Mouse (Mus musculus) lung, embryonic 14.5 days (tissue): ENCODE results near the gene Oaz1. TPM values are rescaled to one million over a fixed set of nuclear protein-coding genes. Genes with fewer than 3 reads are reported as not detected.

Experiments used
- ATAC-seq: fragments of 200-750 bp; cut with Nextera tagmentation; 2 replicates; pipeline ENCODE4 v1.8.0; 2017; ENCODE audit warnings: mild to moderate bottlenecking, moderate TSS enrichment, moderate library complexity; ENCODE audit not compliant: insufficient read depth
- DNase-seq: peaks from one replicate; pipeline ENCODE4 v3.0.0-alpha.2; 2015
- H3K27ac ChIP-seq: fragments of 300-500 bp; sonication (generic); 2 replicates; pipeline ENCODE4 v1.5.1; 2014; ENCODE audit warnings: low read depth, mild to moderate bottlenecking, moderate library complexity
- H3K27me3 ChIP-seq: fragments of 300-500 bp; sonication (generic); 2 replicates; pipeline ENCODE4 v1.6.1; 2014; ENCODE audit warnings: low read length, control low read depth; ENCODE audit not compliant: insufficient read depth
- H3K36me3 ChIP-seq: fragments of 300-500 bp; sonication (generic); 2 replicates; pipeline ENCODE4 v1.6.1; 2014; ENCODE audit warnings: control low read depth; ENCODE audit not compliant: insufficient read depth
- H3K4me1 ChIP-seq: fragments of 300-500 bp; sonication (generic); 2 replicates; pipeline ENCODE4 v1.6.1; 2014; ENCODE audit warnings: antibody characterized with exemption, control low read depth; ENCODE audit not compliant: insufficient read depth
- H3K4me2 ChIP-seq: fragments of 300-500 bp; sonication (generic); 2 replicates; pipeline ENCODE4 v1.6.1; 2014; ENCODE audit warnings: mild to moderate bottlenecking
- H3K4me3 ChIP-seq: fragments of 300-500 bp; sonication (generic); 2 replicates; pipeline ENCODE4 v1.5.1; 2014; ENCODE audit warnings: low read depth, low read length
- H3K9ac ChIP-seq: fragments of 300-500 bp; sonication (generic); 2 replicates; pipeline ENCODE4 v1.6.1; 2014
- H3K9me3 ChIP-seq: fragments of 300-500 bp; sonication (generic); 2 replicates; pipeline ENCODE4 v1.6.1; 2016; ENCODE audit warnings: low read depth, low read length, control low read depth
- CTCF ChIP-seq: IDR thresholded peaks from 2 replicates; pipeline ENCODE4 v1.5.1; 2016; ENCODE audit warnings: antibody characterized with exemption, low read depth
- WGBS: fragments of 180-500 bp; shearing (Covaris S2); extraction: QIAGEN DNeasy Blood & Tissue Kit; methylation state at CpG from one replicate; pipeline ENCODE4 v1.1.7; 2014; 5-methylcytosine and 5-hydroxymethylcytosine counted together
- microRNA counts: library from miRNA; unstranded; fragments of <30 nt; microRNA quantifications from one replicate; lab custom pipeline; 2016
- microRNA-seq: library from miRNA; unstranded; fragments of <30 nt; microRNA quantifications from one replicate; pipeline ENCODE4, GENCODE M21; 2016; ENCODE audit warnings: borderline number of aligned reads
- polyA plus RNA-seq: library from polyadenylated mRNA; unstranded; fragments of >200 nt; fragmentation: Nextera tagmentation; extraction: Ambion mirVana; gene quantifications from 2 replicates; pipeline ENCODE4 v1.2.1, GENCODE M21; 2014

Oaz1 gene
- polyA plus RNA-seq, 1 experiment from 2014 or later = 1,984 TPM

- Histone ChIP-seq H3K9me3 (no peaks in the 10 kb centered on the region), H3K4me3 (no peak overlapping the region), H3K27me3 (no peaks in the 10 kb centered on the region), H3K4me2 (no peak overlapping the region), H3K36me3 (peaks cover 52% of the 10 kb centered on the region), H3K9ac (no peak overlapping the region), H3K4me1 (no peaks in the 10 kb centered on the region; the same call in 1 of the 2 replicates), H3K27ac (no peak overlapping the region)
- DNase-seq (no peak), ATAC-seq (no peak)
- 88% methylated on average over 5 of the region's 5 CpGs for WGBS
- TF ChIP-seq CTCF = no peak
Observed at GRCm38 (mm10) chr10:80862305-80862704, 35.8 kb downstream of the Oaz1 start.

- WGBS = 90% methylated on average over 16 of the region's 16 CpGs
- TF ChIP-seq CTCF = no peak
- Histone ChIP-seq H3K9ac (no peak overlapping the region), H3K4me1 (no peaks in the 10 kb centered on the region; the same call in 1 of the 2 replicates), H3K27ac (no peak overlapping the region), H3K9me3 (no peaks in the 10 kb centered on the region), H3K27me3 (no peaks in the 10 kb centered on the region), H3K4me3 (no peak overlapping the region), H3K36me3 (peaks cover 62% of the 10 kb centered on the region), H3K4me2 (no peak overlapping the region)
- DNase-seq = no peak
- ATAC-seq = no peak
Observed at GRCm38 (mm10) chr10:80864446-80864845, 38.0 kb downstream of the Oaz1 start.

- DNase-seq = no peak
- TF ChIP-seq CTCF = no peak
- WGBS = 80% methylated on average over 4 of the region's 6 CpGs
Observed at GRCm38 (mm10) chr10:80870993-80871392, 44.5 kb downstream of the Oaz1 start.

GRCm38 (mm10) chr10:80871581-80871980 lies 45.1 kb downstream of the Oaz1 start, which contains the start of gene Tmprss9:
Gene Tmprss9, plus strand, starts transcription at chr10:80871848.
- DNase-seq (no peak), ATAC-seq (no peak)
- Histone ChIP-seq H3K9me3 (no peaks in the 10 kb centered on the region), H3K4me2 (no peak within 1 kb of the TSS), H3K9ac (no peak within 1 kb of the TSS), H3K4me3 (no peak within 1 kb of the TSS), H3K4me1 (no peaks in the 10 kb centered on the region), H3K27ac (no peak within 1 kb of the TSS), H3K36me3 (peaks cover 14% of the 10 kb centered on the region), H3K27me3 (no peaks in the 10 kb centered on the region)
- 25% methylated on average over 9 of the region's 9 CpGs for WGBS
- no peak for TF ChIP-seq CTCF

More at GRCm38 (mm10) chr10:80870993-80871392, 44.5 kb downstream of the Oaz1 start:
- no peaks in the 10 kb centered on the region for H3K9me3 ChIP-seq
- H3K4me2 ChIP-seq = no peak overlapping the region
- no peaks in the 10 kb centered on the region for H3K4me1 ChIP-seq
- H3K27ac ChIP-seq = no peak overlapping the region
- no peak overlapping the region for H3K9ac ChIP-seq
- H3K36me3 ChIP-seq = peaks cover 20% of the 10 kb centered on the region
- ATAC-seq = no peak
- no peak overlapping the region for H3K4me3 ChIP-seq
- H3K27me3 ChIP-seq = no peaks in the 10 kb centered on the region

- Histone ChIP-seq H3K36me3 (no peaks in the 10 kb centered on the region), H3K4me3 (no peak overlapping the region), H3K4me1 (no peaks in the 10 kb centered on the region), H3K27ac (no peak overlapping the region), H3K9ac (no peak overlapping the region), H3K27me3 (no peaks in the 10 kb centered on the region), H3K4me2 (no peak overlapping the region), H3K9me3 (no peaks in the 10 kb centered on the region)
- DNase-seq = no peak
- 71% methylated on average over 9 of the region's 9 CpGs for WGBS
- no peak for TF ChIP-seq CTCF
- ATAC-seq = no peak
Observed at GRCm38 (mm10) chr10:80874035-80874434, 47.6 kb downstream of the Oaz1 start.

- H3K27ac ChIP-seq = no peak overlapping the region
- TF ChIP-seq CTCF = peak; percentile 83
- no peak overlapping the region for H3K4me2 ChIP-seq
- no peaks in the 10 kb centered on the region for H3K27me3 ChIP-seq
- no peaks in the 10 kb centered on the region for H3K36me3 ChIP-seq
- ATAC-seq (no peak), DNase-seq (peak; percentile 79)
- no peak overlapping the region for H3K4me3 ChIP-seq
- no peak overlapping the region for H3K9ac ChIP-seq
- H3K9me3 ChIP-seq = no peaks in the 10 kb centered on the region
- WGBS = 24% methylated on average over 5 of the region's 5 CpGs
- H3K4me1 ChIP-seq = no peaks in the 10 kb centered on the region
Observed at GRCm38 (mm10) chr10:80876028-80876427, 49.6 kb downstream of the Oaz1 start.

- H3K4me1 ChIP-seq = no peaks in the 10 kb centered on the region
- no peak for DNase-seq
- H3K27ac ChIP-seq = no peak overlapping the region
- no peak for TF ChIP-seq CTCF
- 18% methylated on average over 3 of the region's 3 CpGs for WGBS
- no peak overlapping the region for H3K4me3 ChIP-seq
- H3K27me3 ChIP-seq = no peaks in the 10 kb centered on the region
- H3K9me3 ChIP-seq = no peaks in the 10 kb centered on the region
- no peak overlapping the region for H3K9ac ChIP-seq
- no peaks in the 10 kb centered on the region for H3K36me3 ChIP-seq
- ATAC-seq = no peak
- no peak overlapping the region for H3K4me2 ChIP-seq
Observed at GRCm38 (mm10) chr10:80876594-80876993, 50.1 kb downstream of the Oaz1 start.

MicroRNA genes within 50 kb of the gene (microRNA counts, 519-probe panel; counts per million panel counts)
- 30.5 counts per million for microRNA mmu-miR-1982 (lab: Ali Mortazavi, UCI)

Small RNA genes lying within 50 kb of the gene (microRNA-seq; reads per million reads assigned to microRNA genes)
- gene Mir1982 = 4.3 reads per million, percentile 15 among the genes with 10 or more reads in this experiment

Other genes starting within 250 kb of the Oaz1 start
- 9.5 and 11.8 TPM in 2 replicates for gene Klf16, start 249.3 kb upstream of the Oaz1 start, polyA plus RNA-seq
- gene Abhd17a, start 236.3 kb upstream of the Oaz1 start, polyA plus RNA-seq = 151 and 153 TPM in 2 replicates
- gene Scamp4, start 223.8 kb upstream of the Oaz1 start, polyA plus RNA-seq = 90.5 and 92.8 TPM in 2 replicates
- 8.7 and 10.1 TPM in 2 replicates for gene Adat3, start 223.8 kb upstream of the Oaz1 start, polyA plus RNA-seq
- gene Gm49322, start 220.6 kb upstream of the Oaz1 start, polyA plus RNA-seq = 2.4 and 3.1 TPM in 2 replicates
- 105 and 124 TPM in 2 replicates for gene Csnk1g2, start 203.8 kb upstream of the Oaz1 start, polyA plus RNA-seq
- 82.5 and 101 TPM in 2 replicates for gene Btbd2, start 169.6 kb upstream of the Oaz1 start, polyA plus RNA-seq
- 102 and 110 TPM in 2 replicates for gene Mknk2, start 148.5 kb upstream of the Oaz1 start, polyA plus RNA-seq
- gene Mob3a, start 124.7 kb upstream of the Oaz1 start, polyA plus RNA-seq = 35.1 and 40.3 TPM in 2 replicates
- 6.7 and 7.3 TPM in 2 replicates for gene Izumo4, start 124.5 kb upstream of the Oaz1 start, polyA plus RNA-seq
- gene Ap3d1, start 84.4 kb upstream of the Oaz1 start, polyA plus RNA-seq = 62.0 and 69.6 TPM in 2 replicates
- gene Dot1l, start 71.5 kb upstream of the Oaz1 start, polyA plus RNA-seq = 26.9 and 29.1 TPM in 2 replicates
- gene Sf3a2, start 28.5 kb upstream of the Oaz1 start, polyA plus RNA-seq = 97.2 and 98.4 TPM in 2 replicates
- 113 and 121 TPM in 2 replicates for gene Plekhj1, start 28.0 kb upstream of the Oaz1 start, polyA plus RNA-seq
- gene Amh, start 21.4 kb upstream of the Oaz1 start, polyA plus RNA-seq = 0.11 and 0.14 TPM in 2 replicates
- gene Jsrp1, start 13.2 kb upstream of the Oaz1 start, polyA plus RNA-seq = 0.93 and 0.97 TPM in 2 replicates
- gene Lingo3, start 17.4 kb downstream of the Oaz1 start, polyA plus RNA-seq = 0.05 and 0.17 TPM in 2 replicates
- gene Lsm7, start 28.6 kb downstream of the Oaz1 start, polyA plus RNA-seq = 334 and 337 TPM in 2 replicates
- 32.3 and 38.7 TPM in 2 replicates for gene Sppl2b, start 28.6 kb downstream of the Oaz1 start, polyA plus RNA-seq
- gene Tmprss9, start 45.2 kb downstream of the Oaz1 start, polyA plus RNA-seq = 0.05 TPM in 1 of 2 replicates, not detected in the other
- gene Timm13, start 74.3 kb downstream of the Oaz1 start, polyA plus RNA-seq = 315 and 321 TPM in 2 replicates
- gene Lmnb2, start 91.6 kb downstream of the Oaz1 start, polyA plus RNA-seq = 22.9 and 24.4 TPM in 2 replicates
- 18.3 and 24.6 TPM in 2 replicates for gene Gadd45b, start 103.4 kb downstream of the Oaz1 start, polyA plus RNA-seq
- gene Gng7, start 188.3 kb downstream of the Oaz1 start, polyA plus RNA-seq = 4.5 and 5.7 TPM in 2 replicates
- 0.08 and 0.09 TPM in 2 replicates for gene Diras1, start 199.0 kb downstream of the Oaz1 start, polyA plus RNA-seq
- gene Slc39a3, start 210.8 kb downstream of the Oaz1 start, polyA plus RNA-seq = 11.7 and 15.2 TPM in 2 replicates
- 172 and 186 TPM in 2 replicates for gene Sgta, start 233.5 kb downstream of the Oaz1 start, polyA plus RNA-seq
- 48.1 and 55.9 TPM in 2 replicates for gene Thop1, start 243.4 kb downstream of the Oaz1 start, polyA plus RNA-seq